Mouse (Mus musculus) myocyte (in vitro differentiated cells): ENCODE measurements around the gene Ptprt. TPM values are rescaled to one million over a fixed set of nuclear protein-coding genes. Genes with fewer than 3 reads are reported as not detected.

Source experiments
- H3K27me3 ChIP-seq: one replicate; pipeline ENCODE4 v1.6.1; 2011; ENCODE audit not compliant: control insufficient read depth, insufficient read depth, insufficient read length
- H3K36me3 ChIP-seq: one replicate; pipeline ENCODE4 v1.6.1; 2011; ENCODE audit not compliant: control insufficient read depth, insufficient read depth
- H3K4me2 ChIP-seq: one replicate; pipeline ENCODE4 v1.6.1; 2011; ENCODE audit warnings: low read depth, control low read depth
- H3K4me3 ChIP-seq: one replicate; pipeline ENCODE4 v1.5.1; 2011; ENCODE audit warnings: mild to moderate bottlenecking, control low read depth, moderate library complexity
- H3K79me2 ChIP-seq: one replicate; pipeline ENCODE4 v1.6.1; 2011; ENCODE audit not compliant: control insufficient read depth, insufficient read depth
- H3ac ChIP-seq: one replicate; pipeline ENCODE4 v1.6.1; 2011; ENCODE audit not compliant: control insufficient read depth, insufficient read length
- CEBPB ChIP-seq: IDR thresholded peaks from 2 replicates; pipeline ENCODE4 v1.6.1; 2011; ENCODE audit warnings: mild to moderate bottlenecking, moderate library complexity; ENCODE audit not compliant: poor library complexity, insufficient read depth, severe bottlenecking
- E2F4 ChIP-seq: IDR thresholded peaks from one replicate; pipeline ENCODE4 v1.6.1; 2011; ENCODE audit warnings: mild to moderate bottlenecking, control low read depth, moderate library complexity; ENCODE audit not compliant: insufficient read depth
- MAX ChIP-seq: IDR thresholded peaks from one replicate; pipeline ENCODE4 v1.6.1; 2011; ENCODE audit warnings: low read depth, mild to moderate bottlenecking, control low read depth
- MYOD1 ChIP-seq, 3 experiments: IDR thresholded peaks; one replicate each; pipeline ENCODE4 v1.6.1; 2011; ENCODE audit warnings: control low read depth in 2 of 3, low read depth in 2 of 3, mild to moderate bottlenecking in 2 of 3, moderate library complexity in 1 of 3; ENCODE audit not compliant: insufficient read length in 2 of 3, control insufficient read depth in 1 of 3
- MYOG ChIP-seq, 3 experiments: IDR thresholded peaks; one replicate each; pipeline ENCODE4 v1.6.1; 2011; ENCODE audit warnings: control low read depth in 2 of 3, low read depth in 2 of 3, mild to moderate bottlenecking in 2 of 3; ENCODE audit not compliant: insufficient read length in 2 of 3, control insufficient read depth in 1 of 3, insufficient read depth in 1 of 3
- POLR2A ChIP-seq: IDR thresholded peaks from one replicate; pipeline ENCODE4 v1.6.1; 2011; ENCODE audit warnings: low read depth, mild to moderate bottlenecking, control low read depth, moderate library complexity; ENCODE audit not compliant: insufficient read length
- POLR2AphosphoS2 ChIP-seq: IDR thresholded peaks from one replicate; pipeline ENCODE4 v1.6.1; 2011; ENCODE audit warnings: low read depth, control low read depth; ENCODE audit not compliant: insufficient read length
- REST ChIP-seq: IDR thresholded peaks from one replicate; pipeline ENCODE4 v1.6.1; 2011; ENCODE audit warnings: mild to moderate bottlenecking, control low read depth, moderate library complexity; ENCODE audit not compliant: insufficient read depth, insufficient read length
- SRF ChIP-seq: IDR thresholded peaks from one replicate; pipeline ENCODE4 v1.6.1; 2011; ENCODE audit warnings: low read depth; ENCODE audit not compliant: control insufficient read depth, insufficient read length
- TCF12 ChIP-seq: IDR thresholded peaks from one replicate; pipeline ENCODE4 v1.6.1; 2011; ENCODE audit warnings: mild to moderate bottlenecking, control low read depth; ENCODE audit not compliant: poor library complexity, insufficient read depth, severe bottlenecking
- TCF3 ChIP-seq: IDR thresholded peaks from one replicate; pipeline ENCODE4 v1.6.1; 2011; ENCODE audit warnings: low read depth, control low read depth; ENCODE audit not compliant: insufficient read length
- USF1 ChIP-seq: IDR thresholded peaks from one replicate; pipeline ENCODE4 v1.6.1; 2011; ENCODE audit warnings: low read depth, mild to moderate bottlenecking, control low read depth, moderate library complexity
- polyA plus RNA-seq: library from polyadenylated mRNA; unstranded; fragments of >200 nt; fragmentation: generic; extraction: Trizol; gene quantifications from one replicate; pipeline ENCODE4 v1.2.1, GENCODE M21; 2012; ENCODE audit warnings: missing spikeins

Gene Ptprt
- polyA plus RNA-seq, 1 experiment: 0.08 TPM

DNA sequence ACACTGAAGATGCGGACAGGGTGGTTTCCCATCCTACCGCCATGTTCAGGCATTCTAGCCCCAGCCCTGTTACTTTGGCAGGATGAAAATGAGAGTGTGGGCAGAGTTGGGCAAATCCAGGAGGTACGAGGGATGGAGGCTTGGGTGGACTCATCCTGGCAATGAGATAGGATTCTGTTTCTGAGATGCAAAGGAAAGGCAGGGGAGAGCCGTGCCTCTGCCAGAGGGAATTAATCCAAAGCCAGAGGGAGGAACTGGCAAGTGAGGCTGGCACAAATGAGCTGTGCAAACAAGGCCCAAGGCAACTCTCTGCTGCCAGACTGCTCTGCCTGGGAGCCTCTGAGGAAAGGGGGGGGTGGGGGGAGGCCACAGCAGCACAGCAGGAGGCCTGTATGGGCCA lies 441.4 kb downstream of the Ptprt start:
- Histone ChIP-seq H3ac (no peak overlapping the region), H3K4me2 (no peak overlapping the region), H3K79me2 (no peaks in the 10 kb centered on the region), H3K36me3 (no peaks in the 10 kb centered on the region), H3K4me3 (no peak overlapping the region), H3K27me3 (no peaks in the 10 kb centered on the region)
- TF ChIP-seq REST (no peak), MAX (no peak), TCF3 (no peak), E2F4 (no peak), POLR2AphosphoS2 (no peak)

DNA sequence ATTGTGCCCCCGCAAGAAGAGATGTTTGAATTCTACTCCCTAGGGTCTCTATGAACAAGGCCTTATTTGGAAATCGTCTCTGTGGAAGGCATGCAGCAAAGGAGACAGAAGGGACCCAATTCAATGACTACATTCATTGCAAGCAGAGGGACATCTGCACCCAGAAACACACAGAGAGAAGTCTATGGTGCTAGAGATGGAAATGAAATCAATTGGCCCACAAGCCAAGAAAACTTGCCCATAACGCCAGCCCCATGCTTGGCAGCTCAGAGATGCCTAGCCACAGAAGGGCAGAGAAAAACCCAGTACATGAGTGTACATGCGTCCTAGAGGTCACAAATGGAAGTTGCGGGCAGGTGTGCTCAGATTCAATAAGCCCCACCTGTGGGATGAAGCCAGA lies 443.1 kb downstream of the Ptprt start:
- TF ChIP-seq E2F4 (no peak), SRF (no peak), POLR2AphosphoS2 (no peak), REST (no peak), TCF12 (no peak), CEBPB (no peak), MAX (no peak), POLR2A (no peak), MYOG (IDR thresholded peaks at IDR 0.05; ENCODE audit: control insufficient read depth in 1 of 3, insufficient read depth in 1 of 3, insufficient read length in 2 of 3, low read depth in 2 of 3) (no peak), MYOD1 (IDR thresholded peaks at IDR 0.05; ENCODE audit: control insufficient read depth in 1 of 3, insufficient read length in 2 of 3, low read depth in 2 of 3) (no peak), TCF3 (no peak), USF1 (no peak)
- Histone ChIP-seq H3K4me3 (no peak overlapping the region), H3K27me3 (no peaks in the 10 kb centered on the region), H3K79me2 (no peaks in the 10 kb centered on the region), H3ac (no peak overlapping the region), H3K4me2 (no peak overlapping the region), H3K36me3 (no peaks in the 10 kb centered on the region)

GRCm38 (mm10) chr2:162212397-162212796 lies 448.6 kb downstream of the Ptprt start:
- Histone ChIP-seq H3K79me2 (no peaks in the 10 kb centered on the region), H3K4me3 (no peak overlapping the region), H3K27me3 (no peaks in the 10 kb centered on the region), H3K36me3 (no peaks in the 10 kb centered on the region), H3K4me2 (no peak overlapping the region), H3ac (no peak overlapping the region)
- TF ChIP-seq POLR2A (no peak), REST (no peak), MAX (no peak), E2F4 (no peak), TCF3 (no peak), TCF12 (no peak), USF1 (no peak), MYOG (IDR thresholded peaks at IDR 0.05; ENCODE audit: control insufficient read depth in 1 of 3, insufficient read depth in 1 of 3, insufficient read length in 2 of 3, low read depth in 2 of 3) (no peak), CEBPB (no peak), POLR2AphosphoS2 (no peak), SRF (no peak), MYOD1 (IDR thresholded peaks at IDR 0.05; ENCODE audit: control insufficient read depth in 1 of 3, insufficient read length in 2 of 3, low read depth in 2 of 3) (no peak)

GRCm38 (mm10) chr2:162210564-162210963 lies 450.4 kb downstream of the Ptprt start:
- H3K4me2 ChIP-seq: no peak overlapping the region
- TF ChIP-seq TCF3: no peak
- no peak for TF ChIP-seq MAX
- no peak for TF ChIP-seq E2F4
- no peak for TF ChIP-seq REST
- TF ChIP-seq TCF12: no peak
- no peak for TF ChIP-seq MYOD1 (IDR thresholded peaks at IDR 0.05; ENCODE audit: control insufficient read depth in 1 of 3, insufficient read length in 2 of 3, low read depth in 2 of 3)
- TF ChIP-seq MYOG (IDR thresholded peaks at IDR 0.05; ENCODE audit: control insufficient read depth in 1 of 3, insufficient read depth in 1 of 3, insufficient read length in 2 of 3, low read depth in 2 of 3): no peak
- TF ChIP-seq POLR2AphosphoS2: no peak
- no peak for TF ChIP-seq SRF
- TF ChIP-seq POLR2A: no peak
- no peak for TF ChIP-seq CEBPB
- no peak for TF ChIP-seq USF1

GRCm38 (mm10) chr2:162197316-162197715 lies 463.6 kb downstream of the Ptprt start:
- no peaks in the 10 kb centered on the region for H3K36me3 ChIP-seq
- no peak for TF ChIP-seq TCF3
- no peak for TF ChIP-seq TCF12
- no peak for TF ChIP-seq CEBPB
- no peak for TF ChIP-seq USF1
- TF ChIP-seq POLR2AphosphoS2: no peak
- no peak for TF ChIP-seq SRF
- no peak for TF ChIP-seq MYOD1 (IDR thresholded peaks at IDR 0.05; ENCODE audit: control insufficient read depth in 1 of 3, insufficient read length in 2 of 3, low read depth in 2 of 3)
- no peak for TF ChIP-seq POLR2A
- TF ChIP-seq E2F4: no peak
- no peak for TF ChIP-seq MYOG (IDR thresholded peaks at IDR 0.05; ENCODE audit: control insufficient read depth in 1 of 3, insufficient read depth in 1 of 3, insufficient read length in 2 of 3, low read depth in 2 of 3)
- no peak for TF ChIP-seq REST
- TF ChIP-seq MAX: no peak
- H3ac ChIP-seq: no peak overlapping the region
- no peak overlapping the region for H3K4me2 ChIP-seq
- H3K79me2 ChIP-seq: no peaks in the 10 kb centered on the region
- H3K4me3 ChIP-seq: no peak overlapping the region
- H3K27me3 ChIP-seq: no peaks in the 10 kb centered on the region

More at GRCm38 (mm10) chr2:162210564-162210963, 450.4 kb downstream of the Ptprt start:
- H3ac ChIP-seq: no peak overlapping the region
- no peak overlapping the region for H3K4me3 ChIP-seq
- no peaks in the 10 kb centered on the region for H3K79me2 ChIP-seq
- no peaks in the 10 kb centered on the region for H3K36me3 ChIP-seq
- no peaks in the 10 kb centered on the region for H3K27me3 ChIP-seq
